Mouse (Mus musculus): ENCODE data around the gene Cemip2. TPM values are rescaled to one million over a fixed set of nuclear protein-coding genes. Genes with fewer than 3 reads are reported as not detected.
"Not testable (repeated sequence)": the region's sequence is repeated elsewhere in the genome, so short reads cannot be mapped to it uniquely, and the experiment has no call there.

Gene Cemip2
- polyA plus RNA-seq, 1 experiment from 2014 or later: 38.5 TPM

DNA sequence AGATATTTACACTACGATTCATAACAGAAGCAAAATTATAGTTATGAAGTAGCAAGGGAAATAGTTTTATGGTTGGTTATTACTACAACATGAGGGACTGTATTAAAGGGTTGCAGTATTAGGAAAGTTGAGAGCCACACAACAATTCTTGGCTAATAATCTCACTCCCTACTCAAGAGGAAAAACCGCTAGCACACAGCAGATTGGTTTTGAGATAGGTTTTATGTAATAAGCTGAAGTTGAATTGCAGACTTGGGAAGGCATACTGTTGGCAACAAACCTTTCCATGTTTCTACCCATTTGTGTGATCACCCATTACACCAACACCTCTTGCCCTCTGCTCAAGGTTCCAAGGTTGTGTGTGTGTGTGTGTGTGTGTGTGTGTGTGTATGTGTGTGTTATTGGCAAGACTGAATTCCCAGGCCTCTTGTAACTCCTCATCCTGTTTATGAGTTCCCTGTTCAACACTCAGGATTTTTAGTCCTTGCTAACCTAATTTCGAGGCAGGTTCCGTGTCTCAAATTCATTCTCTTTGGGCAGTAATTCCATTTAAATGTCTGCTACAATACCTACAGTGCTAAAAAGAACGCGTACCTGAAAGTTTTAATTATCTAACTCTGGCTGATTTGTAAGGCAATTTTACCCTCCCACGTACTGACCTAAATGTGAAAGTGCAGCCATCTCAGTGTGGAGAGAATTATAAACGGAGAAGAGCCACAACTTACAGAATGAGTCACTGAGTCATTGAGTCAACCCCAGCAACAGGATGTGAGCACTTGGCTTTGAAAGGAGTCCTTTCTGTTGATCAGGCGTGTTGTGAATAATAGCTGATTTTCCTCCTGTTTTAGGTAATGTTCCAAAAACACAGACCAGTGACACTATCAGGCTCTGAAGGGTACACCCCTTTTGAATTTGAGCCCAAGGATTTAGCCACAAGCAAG is 85.1 kb downstream of the Cemip2 start:
- Histone ChIP-seq H3K4me1 (replicated peaks) (no peaks in the 10 kb centered on the region), H3K9me3 (no peaks in the 10 kb centered on the region), H3K27ac (replicated peaks) (no peak overlapping the region), H3K4me3 (no peak overlapping the region), H3K36me3 (peaks cover 16% of the 10 kb centered on the region), H3K27me3 (no peaks in the 10 kb centered on the region), H3K9ac (no peak overlapping the region), H3K4me2 (no peak overlapping the region)
- WGBS: 91% methylated on average over 9 of the region's 9 CpGs
- no peak for ATAC-seq (ENCODE audit: low read depth)

DNA sequence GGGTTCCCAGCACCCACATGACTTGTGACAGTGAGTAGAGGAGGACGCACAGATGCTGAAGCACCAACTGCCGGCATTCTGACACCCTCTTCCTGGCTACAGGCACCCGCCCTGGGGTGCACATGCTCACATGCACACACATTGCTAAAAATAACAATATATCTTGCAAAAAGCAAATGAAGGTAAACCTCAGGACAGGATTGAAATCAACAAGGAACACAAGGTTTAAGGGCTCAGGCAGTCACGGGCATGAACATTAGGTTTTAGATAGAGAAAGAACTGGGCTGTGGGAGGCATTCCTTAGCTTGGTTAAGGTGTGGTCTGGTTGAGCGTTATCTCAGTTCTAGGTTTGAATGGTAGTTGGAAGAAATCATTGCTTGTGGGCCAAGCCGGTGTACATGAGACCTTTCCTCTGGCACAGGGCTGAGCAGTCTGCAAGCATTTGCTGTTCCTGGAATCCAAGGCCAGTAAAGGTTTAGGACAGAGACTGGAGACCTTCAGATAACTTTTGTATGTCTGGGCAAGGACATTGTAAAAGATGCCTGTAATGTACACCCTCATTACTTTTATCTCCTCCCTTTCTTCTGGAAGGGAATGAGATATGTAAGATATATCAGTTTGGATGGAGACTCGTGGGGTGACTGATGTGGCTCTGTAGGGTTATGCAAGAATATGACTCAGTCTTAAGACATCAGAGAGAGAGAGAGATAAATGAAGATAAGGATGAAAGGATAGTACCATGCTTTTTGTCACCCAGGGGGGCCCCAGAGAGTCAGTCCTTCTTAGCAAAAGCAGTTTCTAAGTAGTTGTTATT is 87.3 kb downstream of the Cemip2 start:
- H3K4me3 ChIP-seq: no peak overlapping the region
- no peaks in the 10 kb centered on the region for H3K27me3 ChIP-seq
- H3K9ac ChIP-seq: no peak overlapping the region
- no peaks in the 10 kb centered on the region for H3K9me3 ChIP-seq
- no peak overlapping the region for H3K4me2 ChIP-seq
- no peak for ATAC-seq (ENCODE audit: low read depth)
- H3K36me3 ChIP-seq: no peaks in the 10 kb centered on the region
- H3K4me1 ChIP-seq (replicated peaks): no peaks in the 10 kb centered on the region
- 90% methylated on average over 7 of the region's 7 CpGs for WGBS
- H3K27ac ChIP-seq (replicated peaks): no peak overlapping the region

DNA sequence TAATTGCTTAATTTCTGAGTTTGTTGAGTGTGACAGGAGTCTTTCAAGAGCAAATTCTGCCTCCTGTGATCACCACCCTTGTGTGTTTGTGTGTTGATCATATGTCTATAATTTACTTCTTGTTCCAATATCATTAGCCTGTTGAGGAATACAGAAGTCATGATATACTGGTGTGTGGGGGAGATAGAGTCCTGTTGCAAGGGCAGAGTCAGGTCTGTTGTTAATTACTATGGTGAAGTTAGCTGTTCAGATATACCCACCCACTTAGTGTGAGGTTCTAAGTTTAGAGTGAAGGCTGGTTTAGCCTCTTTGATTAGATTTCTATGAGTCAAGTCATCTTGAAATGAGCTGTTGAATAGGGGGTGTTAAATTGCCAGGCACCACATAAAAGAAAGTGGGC is 88.0 kb downstream of the Cemip2 start:
- H3K4me3 ChIP-seq: no peak overlapping the region
- no peak overlapping the region for H3K4me2 ChIP-seq

DNA sequence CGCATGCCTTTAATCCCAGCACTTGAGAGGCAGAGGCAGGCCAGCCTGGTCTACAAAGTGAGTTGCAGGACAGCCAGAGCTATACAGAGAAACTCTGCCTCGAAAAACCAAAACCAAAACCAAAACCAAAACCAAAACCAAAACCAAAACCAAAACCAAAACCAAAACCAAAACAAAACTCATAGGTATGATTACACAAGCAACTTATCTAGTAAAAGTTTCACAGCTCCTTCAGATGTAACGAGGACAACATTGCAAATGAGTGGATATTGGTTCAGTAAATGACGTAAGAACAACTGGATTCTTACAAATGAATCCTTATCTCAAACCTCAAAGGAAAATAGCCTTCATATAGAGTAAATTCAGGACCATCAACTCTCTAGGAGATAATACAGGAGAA is 88.6 kb downstream of the Cemip2 start:
- H3K4me2 ChIP-seq; H3K4me3 ChIP-seq; ATAC-seq (ENCODE audit: low read depth); H3K27me3 ChIP-seq; H3K4me1 ChIP-seq (replicated peaks); H3K9me3 ChIP-seq; H3K9ac ChIP-seq; H3K36me3 ChIP-seq; H3K27ac ChIP-seq (replicated peaks): not testable (repeated sequence)
- 97% methylated on average over 4 of the region's 4 CpGs for WGBS

More for the DNA sequence above, 88.0 kb downstream of the Cemip2 start:
- Histone ChIP-seq H3K9me3 (no peaks in the 10 kb centered on the region), H3K4me1 (replicated peaks) (no peaks in the 10 kb centered on the region), H3K27me3 (no peaks in the 10 kb centered on the region), H3K36me3 (no peaks in the 10 kb centered on the region), H3K27ac (replicated peaks) (no peak overlapping the region), H3K9ac (no peak overlapping the region)
- no peak for ATAC-seq (ENCODE audit: low read depth)

DNA sequence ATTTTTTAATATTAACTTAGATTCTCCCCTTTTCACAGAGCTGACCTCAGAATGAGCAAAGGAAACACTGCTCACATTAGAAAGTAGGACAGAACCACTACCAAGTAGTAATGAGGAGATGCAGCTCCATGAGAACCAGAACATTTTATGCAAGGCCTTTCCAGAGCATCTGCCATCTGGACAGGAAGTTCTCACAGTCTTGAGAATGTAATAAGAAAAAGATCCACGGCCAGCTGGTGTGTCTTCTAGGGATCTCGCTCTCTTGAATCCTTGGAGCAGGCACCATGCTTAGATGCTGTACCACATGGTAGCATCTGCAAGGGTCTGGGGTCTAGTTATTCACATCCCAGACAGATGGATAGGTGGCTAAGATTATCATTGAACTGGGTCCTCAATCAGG is 90.3 kb downstream of the Cemip2 start:
- ATAC-seq (ENCODE audit: low read depth): no peak

DNA sequence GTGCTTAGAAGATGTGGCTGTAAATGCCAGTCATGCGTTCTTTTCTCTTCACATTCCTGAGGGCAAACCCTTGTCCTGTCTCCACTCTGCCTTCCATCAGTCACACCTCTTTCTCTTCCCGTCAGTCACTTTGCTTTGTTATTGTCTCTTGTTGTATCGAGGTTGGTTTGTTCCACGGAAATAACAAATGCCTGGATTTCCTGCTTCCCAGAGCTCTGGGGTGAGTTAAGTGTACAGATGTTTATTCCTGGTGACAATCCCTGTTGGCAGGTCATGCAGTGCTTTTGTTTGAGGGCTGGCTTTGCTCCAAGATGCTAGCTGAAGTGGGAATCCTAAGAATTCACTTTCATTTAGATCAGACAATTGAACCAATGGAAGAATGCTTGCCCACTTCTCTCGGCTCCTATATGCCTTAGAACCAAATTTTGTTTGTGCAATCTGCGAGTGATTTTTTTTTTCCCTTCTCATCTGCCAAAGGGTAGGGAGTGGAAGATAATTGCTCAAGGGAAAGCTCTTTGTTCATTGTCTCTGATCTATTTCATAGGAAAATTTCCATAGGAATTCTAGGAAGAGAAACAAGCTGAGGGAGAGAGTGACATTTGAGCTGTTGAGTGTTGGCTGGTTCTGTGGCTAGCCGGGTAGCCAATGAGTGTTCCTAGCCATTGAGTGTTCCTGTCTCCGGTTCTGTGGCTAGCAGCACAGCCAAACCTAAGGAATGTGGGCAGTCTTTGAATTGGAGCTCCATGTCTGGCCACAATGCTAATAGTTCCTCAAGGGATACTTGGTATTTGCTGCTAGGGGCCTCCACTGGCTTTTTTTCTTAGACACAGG is 104.2 kb downstream of the Cemip2 start:
- no peaks in the 10 kb centered on the region for H3K9me3 ChIP-seq
- no peak overlapping the region for H3K9ac ChIP-seq
- peak overlapping the region; percentile 20 for H3K27ac ChIP-seq (replicated peaks)
- peaks cover 10% of the 10 kb centered on the region for H3K4me1 ChIP-seq (replicated peaks)
- H3K36me3 ChIP-seq: no peaks in the 10 kb centered on the region
- 24% methylated on average over 8 of the region's 8 CpGs for WGBS
- ATAC-seq (ENCODE audit: low read depth): no peak
- H3K4me3 ChIP-seq: no peak overlapping the region
- no peak overlapping the region; the same call in 1 of the 2 replicates for H3K4me2 ChIP-seq
- no peaks in the 10 kb centered on the region for H3K27me3 ChIP-seq

More for the DNA sequence above, 90.3 kb downstream of the Cemip2 start:
- no peak overlapping the region for H3K4me3 ChIP-seq
- H3K36me3 ChIP-seq: no peaks in the 10 kb centered on the region
- no peak overlapping the region for H3K4me2 ChIP-seq
- no peak overlapping the region for H3K27ac ChIP-seq (replicated peaks)
- H3K4me1 ChIP-seq (replicated peaks): no peaks in the 10 kb centered on the region
- no peak overlapping the region for H3K9ac ChIP-seq
- WGBS: 71% methylated on average over 2 of the region's 2 CpGs
- no peaks in the 10 kb centered on the region for H3K27me3 ChIP-seq
- H3K9me3 ChIP-seq: no peaks in the 10 kb centered on the region

DNA sequence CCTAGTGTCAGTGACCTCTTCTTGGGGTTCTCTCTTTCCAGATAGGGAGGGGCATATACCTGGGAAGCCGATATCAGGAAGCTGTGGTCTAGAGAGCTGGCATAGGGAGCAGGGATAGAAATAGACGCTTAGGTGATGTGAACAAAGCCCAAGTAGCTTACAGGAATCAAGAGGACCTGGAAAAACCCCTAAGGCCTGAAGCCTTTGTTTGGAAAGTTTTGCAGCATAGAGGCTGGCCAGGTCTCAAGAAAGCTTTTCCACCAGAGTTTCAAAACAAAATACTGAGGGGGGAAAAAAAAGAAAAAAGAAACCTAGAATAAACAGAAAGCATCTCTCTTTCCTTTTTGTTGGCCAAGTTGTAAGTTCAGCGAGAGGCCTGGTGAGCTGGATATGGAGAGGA is 104.9 kb downstream of the Cemip2 start:
- peaks cover 10% of the 10 kb centered on the region for H3K4me1 ChIP-seq (replicated peaks)
- no peaks in the 10 kb centered on the region for H3K36me3 ChIP-seq
- ATAC-seq (ENCODE audit: low read depth): no peak
- H3K27ac ChIP-seq (replicated peaks): peak overlapping the region; percentile 20; the same call in 1 of the 2 replicates
- no peaks in the 10 kb centered on the region for H3K27me3 ChIP-seq
- no peak overlapping the region for H3K4me3 ChIP-seq
- no peak overlapping the region for H3K4me2 ChIP-seq
- H3K9ac ChIP-seq: no peak overlapping the region
- H3K9me3 ChIP-seq: no peaks in the 10 kb centered on the region
- WGBS: 95% methylated on average over 3 of the region's 3 CpGs

DNA sequence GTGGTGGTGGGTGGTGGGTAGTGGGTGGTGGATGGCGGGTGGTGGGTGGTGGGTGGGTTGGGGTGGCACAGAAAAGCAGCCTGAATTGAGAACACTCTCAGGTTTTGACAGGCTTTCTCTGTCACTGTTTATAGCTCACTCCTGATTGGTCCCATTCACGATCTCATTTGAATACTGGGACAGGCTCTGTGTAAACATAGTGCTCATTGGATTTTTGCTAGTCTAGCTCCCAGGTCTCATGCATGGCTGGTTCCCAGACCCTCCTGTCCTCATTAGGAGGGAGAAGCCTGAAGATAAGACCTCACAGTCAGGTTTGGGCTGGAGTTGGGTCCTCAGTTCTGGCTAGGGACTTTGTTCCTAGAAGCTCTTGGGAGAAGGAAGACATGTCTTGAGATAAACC is 105.8 kb downstream of the Cemip2 start:
- no peak overlapping the region for H3K4me3 ChIP-seq
- H3K36me3 ChIP-seq: no peaks in the 10 kb centered on the region
- no peak overlapping the region for H3K27ac ChIP-seq (replicated peaks)
- no peaks in the 10 kb centered on the region for H3K27me3 ChIP-seq
- H3K4me2 ChIP-seq: no peak overlapping the region
- no peaks in the 10 kb centered on the region for H3K9me3 ChIP-seq
- WGBS: 73% methylated on average over 2 of the region's 2 CpGs
- ATAC-seq (ENCODE audit: low read depth): no peak; the same call in 1 of the 2 replicates
- no peak overlapping the region for H3K9ac ChIP-seq
- peaks cover 10% of the 10 kb centered on the region for H3K4me1 ChIP-seq (replicated peaks)

DNA sequence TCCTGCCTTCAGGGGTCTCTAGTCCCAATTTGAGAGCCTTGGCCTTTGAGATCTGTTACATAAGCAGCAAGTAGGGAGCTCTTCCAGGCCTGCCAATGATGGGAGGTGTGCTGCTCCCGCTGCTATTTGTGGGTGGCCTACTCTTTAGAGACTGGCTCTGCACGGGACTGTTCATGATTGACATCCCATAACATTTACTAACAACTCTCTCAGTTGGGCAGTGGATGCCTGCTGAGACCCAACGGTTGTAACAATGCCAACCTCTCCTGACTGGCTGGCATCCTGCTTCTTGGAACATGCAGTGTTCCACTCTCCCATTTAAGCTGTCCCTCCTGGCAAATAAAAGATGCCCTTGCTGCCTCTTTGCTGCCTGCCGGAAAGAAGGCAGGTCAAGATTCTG is 106.2 kb downstream of the Cemip2 start:
- 44% methylated on average over 4 of the region's 4 CpGs for WGBS
- Histone ChIP-seq H3K4me1 (replicated peaks) (peaks cover 10% of the 10 kb centered on the region), H3K9me3 (no peaks in the 10 kb centered on the region), H3K4me3 (no peak overlapping the region), H3K9ac (no peak overlapping the region), H3K36me3 (no peaks in the 10 kb centered on the region), H3K27me3 (no peaks in the 10 kb centered on the region), H3K4me2 (no peak overlapping the region), H3K27ac (replicated peaks) (no peak overlapping the region)
- peak; percentile 63; the same call in 1 of the 2 replicates for ATAC-seq (ENCODE audit: low read depth)

DNA sequence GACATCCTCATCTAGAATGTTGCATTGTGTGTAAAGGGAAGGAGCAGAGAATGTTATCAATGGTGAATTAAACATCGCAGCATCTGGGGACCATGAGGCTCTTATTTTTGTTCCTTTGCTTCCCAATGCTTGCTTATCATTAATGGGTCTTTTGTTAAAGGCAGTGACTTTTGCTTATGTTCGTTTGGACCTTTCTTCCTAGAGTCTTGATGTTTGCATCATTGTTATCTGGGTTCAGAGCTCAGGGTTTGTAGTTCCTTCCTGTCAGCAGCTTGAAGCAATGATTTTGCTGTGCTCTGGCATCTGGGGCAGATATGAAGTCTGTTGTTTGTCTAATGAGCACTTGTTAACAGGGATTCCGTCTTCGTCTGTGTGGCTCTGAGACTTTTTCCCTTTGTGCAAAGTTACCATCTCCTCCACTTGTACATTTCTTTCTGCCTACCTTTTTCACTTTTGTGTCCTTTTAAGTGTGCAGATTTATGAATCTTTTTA is 108.1 kb downstream of the Cemip2 start:
- Histone ChIP-seq H3K27ac (replicated peaks) (no peak overlapping the region), H3K9ac (no peak overlapping the region), H3K4me2 (no peak overlapping the region), H3K9me3 (no peaks in the 10 kb centered on the region), H3K36me3 (no peaks in the 10 kb centered on the region), H3K4me1 (replicated peaks) (peaks cover 10% of the 10 kb centered on the region), H3K4me3 (no peak overlapping the region), H3K27me3 (no peaks in the 10 kb centered on the region)
- no peak for ATAC-seq (ENCODE audit: low read depth)
- 73% methylated on average over 4 of the region's 4 CpGs for WGBS

DNA sequence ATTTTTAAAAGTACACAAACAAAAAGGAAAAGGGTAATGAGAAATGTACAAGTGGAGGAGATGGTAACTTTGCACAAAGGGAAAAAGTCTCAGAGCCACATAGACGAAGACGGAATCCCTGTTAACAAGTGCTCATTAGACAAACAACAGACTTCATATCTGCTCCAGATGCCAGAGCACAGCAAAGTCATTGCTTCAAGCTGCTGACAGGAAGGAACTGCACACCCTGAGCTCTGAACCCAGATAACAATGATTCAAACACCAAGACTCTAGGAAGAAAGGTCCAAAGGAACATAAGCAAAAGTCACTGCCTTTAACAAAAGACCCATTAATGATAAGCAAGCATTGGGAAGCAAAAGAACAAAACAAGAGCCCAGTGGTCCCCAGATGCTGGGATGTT is 112.6 kb downstream of the Cemip2 start:
- 85% methylated on average over 2 of the region's 2 CpGs for WGBS
- no peak overlapping the region for H3K4me2 ChIP-seq

More for the DNA sequence above, 112.6 kb downstream of the Cemip2 start:
- H3K27ac ChIP-seq (replicated peaks): no peak overlapping the region
- no peaks in the 10 kb centered on the region for H3K4me1 ChIP-seq (replicated peaks)
- no peaks in the 10 kb centered on the region for H3K9me3 ChIP-seq
- H3K4me3 ChIP-seq: no peak overlapping the region
- H3K27me3 ChIP-seq: no peaks in the 10 kb centered on the region
- H3K9ac ChIP-seq: no peak overlapping the region
- ATAC-seq (ENCODE audit: low read depth): no peak
- no peaks in the 10 kb centered on the region for H3K36me3 ChIP-seq

Data from neural tube, embryonic 13.5 days (tissue).